Mouse (Mus musculus) CH12.LX (cell line): ENCODE measurements around the gene Chpf. TPM values are rescaled to one million over a fixed set of nuclear protein-coding genes. Genes with fewer than 3 reads are reported as not detected.

Source experiments
- DNase-seq: peaks from one replicate; pipeline ENCODE4 v3.0.0-alpha.2; 2013; ENCODE audit errors: extremely low read depth
- H3K27ac ChIP-seq: 2 replicates; pipeline ENCODE4 v1.5.1; 2012; ENCODE audit warnings: low read depth, mild to moderate bottlenecking, control low read depth, moderate library complexity; ENCODE audit not compliant: insufficient read depth
- H3K27me3 ChIP-seq: replicated peaks from 2 replicates; pipeline ENCODE3; 2012; ENCODE audit warnings: inconsistent platforms
- H3K36me3 ChIP-seq, 2 experiments: replicated peaks in 1 of 2; 2 replicates each; pipeline versions ENCODE3 to v1.6.1; 2012; ENCODE audit warnings: inconsistent platforms in 1 of 2, low read length in 1 of 2, mild to moderate bottlenecking in 1 of 2, mixed read lengths in 1 of 2, moderate library complexity in 1 of 2; ENCODE audit not compliant: control insufficient read depth in 1 of 2, insufficient read depth in 1 of 2
- H3K4me1 ChIP-seq, 2 experiments: 2 replicates each; pipeline ENCODE4 v1.6.1; 2012; ENCODE audit warnings: inconsistent platforms in 1 of 2, moderate library complexity in 1 of 2; ENCODE audit not compliant: insufficient read depth in 2 of 2, control insufficient read depth in 1 of 2
- H3K4me2 ChIP-seq: 2 replicates; pipeline ENCODE4 v1.6.1; 2012; ENCODE audit warnings: low read depth, mild to moderate bottlenecking, control low read depth; ENCODE audit not compliant: poor library complexity, insufficient read depth, severe bottlenecking
- H3K4me3 ChIP-seq, 3 experiments: fragments of 150-350 bp in 1 of 3; sonication (generic) in 1 of 3; replicated peaks in 1 of 3; 2 replicates each; pipeline versions ENCODE3 to v1.5.1; 2011 to 2012; ENCODE audit warnings: low read depth in 2 of 3, low read length in 2 of 3, mild to moderate bottlenecking in 2 of 3, moderate library complexity in 2 of 3, control low read depth in 1 of 3, improper control_type of control experiment in 1 of 3, inconsistent platforms in 1 of 3, mixed read lengths in 1 of 3; ENCODE audit not compliant: poor library complexity in 1 of 3
- H3K79me2 ChIP-seq: replicated peaks from 2 replicates; pipeline ENCODE4 v1.6.1; 2012; ENCODE audit warnings: mild to moderate bottlenecking, moderate library complexity; ENCODE audit not compliant: control insufficient read depth, poor library complexity, insufficient read depth, severe bottlenecking; ENCODE audit errors: extremely low read depth
- H3K9ac ChIP-seq: 2 replicates; pipeline ENCODE4 v1.6.1; 2012; ENCODE audit warnings: low read depth, mild to moderate bottlenecking, control low read depth, moderate library complexity; ENCODE audit not compliant: insufficient read depth
- H3K9me3 ChIP-seq: replicated peaks from 2 replicates; pipeline ENCODE3; 2012; ENCODE audit warnings: low read length, inconsistent platforms, mixed read lengths
- BHLHE40 ChIP-seq: IDR thresholded peaks from 2 replicates; pipeline ENCODE4 v1.6.1; 2011; ENCODE audit warnings: mild to moderate bottlenecking, low read depth, low read length, improper control_type of control experiment
- CTCF ChIP-seq, 2 experiments: IDR thresholded peaks in 1 of 2; conservative IDR thresholded peaks in 1 of 2; 2 replicates each; pipeline ENCODE4 v1.5.1; 2011 to 2012; ENCODE audit warnings: low read depth in 2 of 2, low read length in 2 of 2, improper control_type of control experiment in 1 of 2, inconsistent platforms in 1 of 2, mild to moderate bottlenecking in 1 of 2, moderate library complexity in 1 of 2
- E2F4 ChIP-seq: IDR thresholded peaks from 2 replicates; pipeline ENCODE4 v1.6.1; 2011; ENCODE audit warnings: low read depth, low read length, improper control_type of control experiment; ENCODE audit not compliant: insufficient replicate concordance
- ELF1 ChIP-seq: IDR thresholded peaks from 2 replicates; pipeline ENCODE4 v1.6.1; 2014; ENCODE audit warnings: low read depth, mild to moderate bottlenecking, inconsistent platforms, low read length, improper control_type of control experiment
- EP300 ChIP-seq: IDR thresholded peaks from 2 replicates; pipeline ENCODE4 v1.6.1; 2011; ENCODE audit warnings: low read length, improper control_type of control experiment
- ETS1 ChIP-seq: conservative IDR thresholded peaks from 2 replicates; pipeline ENCODE4 v1.6.1; 2012; ENCODE audit warnings: low read depth, mild to moderate bottlenecking, inconsistent platforms, low read length, improper control_type of control experiment, moderate library complexity
- HCFC1 ChIP-seq: IDR thresholded peaks from 2 replicates; pipeline ENCODE4 v1.6.1; 2012; ENCODE audit warnings: low read depth, mild to moderate bottlenecking, inconsistent platforms, low read length, improper control_type of control experiment
- KAT2A ChIP-seq: IDR thresholded peaks from 2 replicates; pipeline ENCODE4 v1.6.1; 2012; ENCODE audit warnings: low read length, improper control_type of control experiment, inconsistent platforms; ENCODE audit not compliant: insufficient replicate concordance
- MEF2A ChIP-seq: IDR thresholded peaks from 2 replicates; pipeline ENCODE4 v1.6.1; 2014; ENCODE audit warnings: low read depth, mild to moderate bottlenecking, inconsistent platforms, low read length, improper control_type of control experiment, borderline replicate concordance
- MXI1 ChIP-seq: IDR thresholded peaks from 2 replicates; pipeline ENCODE4 v1.6.1; 2011; ENCODE audit warnings: mild to moderate bottlenecking, low read depth, low read length, improper control_type of control experiment
- NRF1 ChIP-seq: IDR thresholded peaks from 2 replicates; pipeline ENCODE4 v1.6.1; 2014; ENCODE audit warnings: low read depth, mild to moderate bottlenecking, inconsistent platforms, low read length, improper control_type of control experiment, moderate library complexity
- POLR2A ChIP-seq: IDR thresholded peaks from 2 replicates; pipeline ENCODE4 v1.6.1; 2011; ENCODE audit warnings: low read depth, mild to moderate bottlenecking, improper control_type of control experiment, low read length
- POLR2AphosphoS2 ChIP-seq: IDR thresholded peaks from 2 replicates; pipeline ENCODE4 v1.6.1; 2011; ENCODE audit warnings: low read depth, low read length, improper control_type of control experiment
- SIN3A ChIP-seq: IDR thresholded peaks from 2 replicates; pipeline ENCODE4 v1.6.1; 2012; ENCODE audit warnings: low read length, improper control_type of control experiment, inconsistent platforms
- SMC3 ChIP-seq: IDR thresholded peaks from 2 replicates; pipeline ENCODE4 v1.6.1; 2011; ENCODE audit warnings: low read depth, low read length, improper control_type of control experiment
- TCF12 ChIP-seq: IDR thresholded peaks from 2 replicates; pipeline ENCODE4 v1.6.1; 2014; ENCODE audit warnings: low read depth, mild to moderate bottlenecking, inconsistent platforms, low read length, improper control_type of control experiment
- USF2 ChIP-seq: conservative IDR thresholded peaks from 2 replicates; pipeline ENCODE4 v1.6.1; 2011; ENCODE audit warnings: low read depth, low read length, improper control_type of control experiment
- ZC3H11A ChIP-seq: IDR thresholded peaks from 2 replicates; pipeline ENCODE4 v1.6.1; 2012; ENCODE audit warnings: low read depth, mild to moderate bottlenecking, inconsistent platforms, low read length, improper control_type of control experiment
- ZKSCAN1 ChIP-seq: IDR thresholded peaks from 2 replicates; pipeline ENCODE4 v1.6.1; 2012; ENCODE audit warnings: low read depth, inconsistent platforms, low read length, improper control_type of control experiment, borderline replicate concordance
- ZMIZ1 ChIP-seq: IDR thresholded peaks from 2 replicates; pipeline ENCODE4 v1.6.1; 2012; ENCODE audit warnings: low read depth, mild to moderate bottlenecking, inconsistent platforms, low read length, improper control_type of control experiment
- dilution Hi-C: fragments of 300-500 bp; cut with MboI; formaldehyde crosslinking; loops from 2 replicates; pipeline ENCODE4 v1.14.3; 2020; ENCODE audit warnings: low sequenced_read_pairs; ENCODE audit not compliant: extremely low pct_unique_long_range_greater_than_20kb, extremely low pct_ligation_motif_present
- in situ Hi-C: fragments of 300-500 bp; cut with MboI; formaldehyde crosslinking; loops from 3 replicates; pipeline ENCODE4 v1.14.3; 2019; ENCODE audit warnings: low sequenced_read_pairs, low pct_ligation_motif_present, low pct_unique_long_range_greater_than_20kb, mixed read lengths
- polyA plus RNA-seq: library from polyadenylated mRNA; unstranded; fragments of >175 nt; gene quantifications from 2 replicates; pipeline ENCODE4 v1.2.1, GENCODE M21; 2012; ENCODE audit warnings: low read depth; ENCODE audit not compliant: insufficient read length
- total RNA-seq, 2 experiments: library from RNA; depleted of rRNA; stranded (reverse); fragments of 300-350 nt in 1 of 2; fragments of >200 nt in 1 of 2; gene quantifications; 2 replicates each; pipeline ENCODE4 v1.2.3; 2012 to 2014

The Chpf gene
- total and polyA plus RNA-seq, 3 experiments, result 14.6 to 30.4 (median 20.6) TPM

DNA sequence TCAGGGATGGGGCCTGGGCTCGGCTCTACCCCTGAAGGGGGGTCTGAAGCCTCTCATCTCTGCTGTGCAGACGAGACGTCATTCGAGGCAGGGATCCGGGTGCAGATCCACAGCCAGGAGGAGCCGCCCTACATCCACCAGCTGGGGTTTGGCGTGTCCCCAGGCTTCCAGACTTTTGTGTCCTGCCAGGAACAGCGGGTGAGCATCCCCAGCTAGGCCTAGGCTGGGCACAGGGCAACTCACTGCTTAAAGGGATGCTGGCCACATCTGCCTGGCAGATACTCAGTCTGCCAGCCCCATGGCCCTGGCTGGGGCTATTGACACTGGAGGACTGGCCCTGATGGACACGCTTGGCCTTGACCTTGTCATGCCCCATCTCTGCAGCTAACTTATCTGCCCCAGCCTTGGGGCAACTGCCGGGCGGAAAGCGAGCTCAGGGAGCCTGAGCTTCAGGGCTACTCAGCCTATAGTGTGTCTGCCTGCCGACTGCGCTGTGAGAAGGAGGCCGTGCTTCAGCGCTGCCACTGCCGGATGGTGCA is 9.8 kb downstream of the Chpf start:
- in situ Hi-C loops (loop anchor here (25.0 kb wide), 1 partner anchor 532 kb away; the partner anchor contains the start of gene Cfap65), dilution Hi-C loops (no loop called here)
- no peak for DNase-seq
- Histone ChIP-seq H3K9ac (no peak overlapping the region), H3K9me3 (no peaks in the 10 kb centered on the region), H3K4me3 (no peak overlapping the region), H3K4me1 (peaks cover 5 to 9% of the 10 kb centered on the region in 2 experiments; a peak in 3 of 4 replicates), H3K27me3 (peaks cover 34% of the 10 kb centered on the region), H3K4me2 (no peak overlapping the region), H3K27ac (no peak overlapping the region), H3K79me2 (no peaks in the 10 kb centered on the region), H3K36me3 (peaks cover 5 to 23% of the 10 kb centered on the region in 2 experiments)
- TF ChIP-seq POLR2A (no peak), TCF12 (no peak), ETS1 (no peak)

DNA sequence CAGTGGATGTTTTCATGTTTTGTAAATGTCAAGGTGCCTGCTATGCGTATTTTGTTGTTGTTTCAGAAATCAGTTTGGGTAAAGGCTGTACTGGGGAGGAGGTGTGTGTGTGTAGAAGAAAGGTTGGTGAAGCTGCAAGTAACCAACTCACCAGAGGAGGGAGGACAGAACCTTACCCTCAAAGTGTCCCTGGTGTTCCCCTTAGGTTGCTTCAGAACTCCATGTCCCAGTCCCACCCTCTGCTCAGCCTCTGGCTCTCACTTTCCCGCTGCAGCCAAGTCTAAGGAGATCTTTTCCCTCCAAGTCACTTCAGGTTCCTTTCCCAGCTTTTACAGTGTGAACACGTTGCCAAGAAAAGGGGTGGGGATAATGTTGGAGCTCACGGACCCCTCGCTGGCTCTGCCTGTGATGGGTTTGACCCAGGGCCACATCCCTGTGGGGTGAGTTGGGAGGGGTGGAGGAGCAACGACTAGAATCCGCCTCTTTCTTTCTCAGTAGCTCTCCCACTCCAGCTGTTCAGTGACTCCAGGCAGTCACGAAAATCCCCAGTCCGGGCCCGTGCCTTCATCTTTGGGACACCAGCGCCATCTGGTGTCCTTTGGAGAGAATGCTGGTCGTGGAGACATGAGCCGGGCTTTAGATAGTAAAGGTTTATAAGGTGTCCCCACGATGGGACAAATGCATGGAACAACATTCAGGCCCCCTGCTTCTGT is 11.7 kb downstream of the Chpf start:
- Histone ChIP-seq H3K79me2 (no peaks in the 10 kb centered on the region), H3K9me3 (no peaks in the 10 kb centered on the region)
- DNase-seq, result peak; percentile 78

DNA sequence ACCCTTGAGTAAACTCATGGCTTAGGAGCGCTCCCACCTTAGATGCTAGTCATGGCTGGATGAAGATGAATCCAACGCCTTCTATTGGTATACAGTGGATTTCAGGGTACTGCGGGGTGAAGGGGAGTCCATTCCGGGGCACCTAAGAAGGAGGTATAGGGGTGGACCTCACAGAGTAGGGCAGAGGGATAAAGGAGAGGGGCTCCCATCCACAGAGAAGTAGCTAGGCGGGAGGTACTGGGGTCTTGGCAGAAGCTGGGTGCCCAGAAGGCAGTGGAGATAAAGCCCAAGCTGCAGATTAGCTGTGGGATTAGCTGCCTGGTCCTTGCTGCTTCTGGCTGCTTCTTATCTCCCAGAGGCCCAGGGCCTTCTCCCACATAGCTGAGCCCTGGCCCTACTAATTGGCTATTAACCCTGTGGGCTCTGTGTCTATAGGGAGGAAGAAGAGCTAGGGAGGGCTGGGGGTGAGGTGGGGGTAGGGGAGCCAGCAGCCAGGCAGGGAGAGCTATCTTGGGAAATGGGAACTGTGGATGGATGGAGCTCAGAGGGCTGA is 15.4 kb downstream of the Chpf start:
- DNase-seq, result no peak
- no peak overlapping the region for H3K27ac ChIP-seq
- no peak overlapping the region for H3K4me3 ChIP-seq
- H3K4me1 ChIP-seq, result peaks cover 5 to 9% of the 10 kb centered on the region in 2 experiments
- in situ Hi-C loops, result loop anchor here (25.0 kb wide), 1 partner anchor 526 kb away; the partner anchor contains the start of gene Cfap65
- H3K27me3 ChIP-seq, result peaks cover 46% of the 10 kb centered on the region
- H3K9ac ChIP-seq, result no peak overlapping the region
- H3K4me2 ChIP-seq, result no peak overlapping the region
- no peaks in the 10 kb centered on the region for H3K79me2 ChIP-seq
- dilution Hi-C loops, result no loop called here
- H3K9me3 ChIP-seq, result no peaks in the 10 kb centered on the region
- TF ChIP-seq EP300 (no peak), MEF2A (no peak), ZKSCAN1 (no peak), MXI1 (no peak)
- no peaks in the 10 kb centered on the region for H3K36me3 ChIP-seq

More for the DNA sequence above, 11.7 kb downstream of the Chpf start:
- peak overlapping the region; percentile 19; the same call in 1 of the 2 replicates for H3K4me2 ChIP-seq
- H3K27me3 ChIP-seq, result peaks cover 42% of the 10 kb centered on the region
- H3K36me3 ChIP-seq, result peaks cover 0 to 4% of the 10 kb centered on the region in 2 experiments
- H3K9ac ChIP-seq, result no peak overlapping the region
- in situ Hi-C loops, result loop anchor here (25.0 kb wide), 1 partner anchor 530 kb away; the partner anchor contains the start of gene Cfap65
- no peak overlapping the region for H3K4me3 ChIP-seq
- TF ChIP-seq ETS1, result no peak
- TF ChIP-seq E2F4, result no peak
- peak; percentile 56 for TF ChIP-seq SIN3A
- peak; percentile 95 for TF ChIP-seq ZC3H11A
- no peak for TF ChIP-seq POLR2AphosphoS2
- no peak for TF ChIP-seq USF2
- peak; percentile 46 for TF ChIP-seq BHLHE40
- no peak for TF ChIP-seq NRF1
- TF ChIP-seq ZMIZ1, result no peak
- peak; percentile 32 to 98; a peak in 3 of 4 replicates for TF ChIP-seq CTCF (conservative IDR thresholded peaks at IDR 0.05 in 1 of 2, IDR thresholded peaks at IDR 0.05 in 1 of 2; ENCODE audit: low read depth in 2 of 2, low read length in 2 of 2)
- TF ChIP-seq HCFC1, result no peak
- no peak for TF ChIP-seq KAT2A
- peak; percentile 98 for TF ChIP-seq SMC3
- no peak for TF ChIP-seq ELF1
- peaks cover 5 to 9% of the 10 kb centered on the region in 2 experiments; a peak in 3 of 4 replicates for H3K4me1 ChIP-seq
- dilution Hi-C loops, result no loop called here
- H3K27ac ChIP-seq, result no peak overlapping the region
